Mouse (Mus musculus): ENCODE results near the gene Cfap61. TPM values are rescaled to one million over a fixed set of nuclear protein-coding genes. Genes with fewer than 3 reads are reported as not detected.

The Cfap61 gene
- polyA plus RNA-seq, 1 experiment from 2014 or later = 3.1 TPM

GRCm38 (mm10) chr2:146168017-146168803 lies 233.6 kb downstream of the Cfap61 start:
- H3K4me1 ChIP-seq (ENCODE audit: control insufficient read depth, insufficient read depth, low read length) = 0 out of 2 replicates have a peak, but pooled peaks cover 4% of the 10 kb centered on the region
- H3K27ac ChIP-seq (ENCODE audit: low read depth, low read length) = no peak overlapping the region
- H3K9ac ChIP-seq (ENCODE audit: low read length) = no peak overlapping the region
- H3K36me3 ChIP-seq (ENCODE audit: control insufficient read depth, insufficient read depth, low read length) = no peaks in the 10 kb centered on the region
- no peak overlapping the region for H3K4me3 ChIP-seq (ENCODE audit: low read depth, low read length)
- ATAC-seq (ENCODE audit: insufficient read depth, low FRiP score, low TSS enrichment) = 0 out of 2 replicates have a peak, but pooled peaks have one; percentile 58
- WGBS = 58% methylated on average over 14 of the region's 14 CpGs
- no peaks in the 10 kb centered on the region for H3K9me3 ChIP-seq (ENCODE audit: control insufficient read depth, low read length)
- peak; percentile 26 for DNase-seq (ENCODE audit: low spot score)
- H3K27me3 ChIP-seq (ENCODE audit: control insufficient read depth, insufficient read depth, low read length) = no peaks in the 10 kb centered on the region
- H3K4me2 ChIP-seq (ENCODE audit: low read depth) = no peak overlapping the region

- no peak for DNase-seq (ENCODE audit: low spot score)
- Histone ChIP-seq H3K9me3 (ENCODE audit: control insufficient read depth, low read length) (no peaks in the 10 kb centered on the region), H3K36me3 (ENCODE audit: control insufficient read depth, insufficient read depth, low read length) (no peaks in the 10 kb centered on the region), H3K4me2 (ENCODE audit: low read depth) (no peak overlapping the region), H3K27ac (ENCODE audit: low read depth, low read length) (no peak overlapping the region), H3K9ac (ENCODE audit: low read length) (no peak overlapping the region), H3K27me3 (ENCODE audit: control insufficient read depth, insufficient read depth, low read length) (no peaks in the 10 kb centered on the region), H3K4me1 (ENCODE audit: control insufficient read depth, insufficient read depth, low read length) (0 out of 2 replicates have a peak, but pooled peaks cover 4% of the 10 kb centered on the region), H3K4me3 (ENCODE audit: low read depth, low read length) (no peak overlapping the region)
- ATAC-seq (ENCODE audit: insufficient read depth, low FRiP score, low TSS enrichment) = no peak
- 56% methylated on average over 7 of the region's 7 CpGs for WGBS
Observed at GRCm38 (mm10) chr2:146169492-146169891, 234.9 kb downstream of the Cfap61 start.

GRCm38 (mm10) chr2:146172106-146172505 lies 237.5 kb downstream of the Cfap61 start:
- H3K4me2 ChIP-seq (ENCODE audit: low read depth) = no peak overlapping the region
- 0 out of 2 replicates have a peak, but pooled peaks cover 4% of the 10 kb centered on the region for H3K4me1 ChIP-seq (ENCODE audit: control insufficient read depth, insufficient read depth, low read length)
- no peak overlapping the region for H3K9ac ChIP-seq (ENCODE audit: low read length)
- 52% methylated on average over 4 of the region's 4 CpGs for WGBS
- ATAC-seq (ENCODE audit: insufficient read depth, low FRiP score, low TSS enrichment) (no peak), DNase-seq (ENCODE audit: low spot score) (no peak)
- H3K27ac ChIP-seq (ENCODE audit: low read depth, low read length) = no peak overlapping the region
- H3K27me3 ChIP-seq (ENCODE audit: control insufficient read depth, insufficient read depth, low read length) = no peaks in the 10 kb centered on the region
- no peak overlapping the region for H3K4me3 ChIP-seq (ENCODE audit: low read depth, low read length)
- no peaks in the 10 kb centered on the region for H3K9me3 ChIP-seq (ENCODE audit: control insufficient read depth, low read length)
- H3K36me3 ChIP-seq (ENCODE audit: control insufficient read depth, insufficient read depth, low read length) = no peaks in the 10 kb centered on the region

- 92% methylated on average over 7 of the region's 7 CpGs for WGBS
- ATAC-seq (ENCODE audit: insufficient read depth, low FRiP score, low TSS enrichment) (no peak), DNase-seq (ENCODE audit: low spot score) (no peak)
- Histone ChIP-seq H3K27me3 (ENCODE audit: control insufficient read depth, insufficient read depth, low read length) (no peaks in the 10 kb centered on the region), H3K27ac (ENCODE audit: low read depth, low read length) (no peak overlapping the region), H3K9ac (ENCODE audit: low read length) (no peak overlapping the region), H3K36me3 (ENCODE audit: control insufficient read depth, insufficient read depth, low read length) (no peaks in the 10 kb centered on the region), H3K4me2 (ENCODE audit: low read depth) (no peak overlapping the region), H3K4me1 (ENCODE audit: control insufficient read depth, insufficient read depth, low read length) (no peaks in the 10 kb centered on the region), H3K9me3 (ENCODE audit: control insufficient read depth, low read length) (no peaks in the 10 kb centered on the region), H3K4me3 (ENCODE audit: low read depth, low read length) (no peak overlapping the region)
Observed at GRCm38 (mm10) chr2:146174173-146174572, 239.6 kb downstream of the Cfap61 start.

GRCm38 (mm10) chr2:146178718-146179117 lies 244.1 kb downstream of the Cfap61 start:
- no peak overlapping the region for H3K4me2 ChIP-seq (ENCODE audit: low read depth)
- H3K36me3 ChIP-seq (ENCODE audit: control insufficient read depth, insufficient read depth, low read length) = no peaks in the 10 kb centered on the region
- DNase-seq (ENCODE audit: low spot score) (no peak), ATAC-seq (ENCODE audit: insufficient read depth, low FRiP score, low TSS enrichment) (no peak)
- no peaks in the 10 kb centered on the region for H3K27me3 ChIP-seq (ENCODE audit: control insufficient read depth, insufficient read depth, low read length)
- H3K9ac ChIP-seq (ENCODE audit: low read length) = no peak overlapping the region
- H3K4me3 ChIP-seq (ENCODE audit: low read depth, low read length) = no peak overlapping the region
- WGBS = 76% methylated on average over 1 of the region's 1 CpGs
- H3K9me3 ChIP-seq (ENCODE audit: control insufficient read depth, low read length) = no peaks in the 10 kb centered on the region
- H3K4me1 ChIP-seq (ENCODE audit: control insufficient read depth, insufficient read depth, low read length) = no peaks in the 10 kb centered on the region
- no peak overlapping the region for H3K27ac ChIP-seq (ENCODE audit: low read depth, low read length)

- WGBS = 79% methylated on average over 24 of the region's 24 CpGs
- Histone ChIP-seq H3K9ac (ENCODE audit: low read length) (no peak overlapping the region), H3K9me3 (ENCODE audit: control insufficient read depth, low read length) (no peaks in the 10 kb centered on the region), H3K36me3 (ENCODE audit: control insufficient read depth, insufficient read depth, low read length) (no peaks in the 10 kb centered on the region), H3K4me1 (ENCODE audit: control insufficient read depth, insufficient read depth, low read length) (no peaks in the 10 kb centered on the region), H3K4me2 (ENCODE audit: low read depth) (no peak overlapping the region), H3K27ac (ENCODE audit: low read depth, low read length) (no peak overlapping the region), H3K4me3 (ENCODE audit: low read depth, low read length) (no peak overlapping the region), H3K27me3 (ENCODE audit: control insufficient read depth, insufficient read depth, low read length) (no peaks in the 10 kb centered on the region)
- no peak for ATAC-seq (ENCODE audit: insufficient read depth, low FRiP score, low TSS enrichment)
- DNase-seq (ENCODE audit: low spot score) = no peak
Observed at GRCm38 (mm10) chr2:146183830-146184793, 249.5 kb downstream of the Cfap61 start.

GRCm38 (mm10) chr2:146196126-146196525 lies 261.5 kb downstream of the Cfap61 start:
- no peak overlapping the region for H3K4me2 ChIP-seq (ENCODE audit: low read depth)
- no peak overlapping the region for H3K9ac ChIP-seq (ENCODE audit: low read length)
- H3K36me3 ChIP-seq (ENCODE audit: control insufficient read depth, insufficient read depth, low read length) = no peaks in the 10 kb centered on the region
- DNase-seq (ENCODE audit: low spot score) (no peak), ATAC-seq (ENCODE audit: insufficient read depth, low FRiP score, low TSS enrichment) (no peak)
- H3K4me1 ChIP-seq (ENCODE audit: control insufficient read depth, insufficient read depth, low read length) = no peaks in the 10 kb centered on the region
- H3K27ac ChIP-seq (ENCODE audit: low read depth, low read length) = no peak overlapping the region
- WGBS = 90% methylated on average over 11 of the region's 11 CpGs
- no peaks in the 10 kb centered on the region for H3K9me3 ChIP-seq (ENCODE audit: control insufficient read depth, low read length)
- no peak overlapping the region for H3K4me3 ChIP-seq (ENCODE audit: low read depth, low read length)
- H3K27me3 ChIP-seq (ENCODE audit: control insufficient read depth, insufficient read depth, low read length) = no peaks in the 10 kb centered on the region

- ATAC-seq (ENCODE audit: insufficient read depth, low FRiP score, low TSS enrichment) (no peak), DNase-seq (ENCODE audit: low spot score) (no peak)
- Histone ChIP-seq H3K4me3 (ENCODE audit: low read depth, low read length) (no peak overlapping the region), H3K9ac (ENCODE audit: low read length) (no peak overlapping the region), H3K4me1 (ENCODE audit: control insufficient read depth, insufficient read depth, low read length) (no peaks in the 10 kb centered on the region), H3K9me3 (ENCODE audit: control insufficient read depth, low read length) (no peaks in the 10 kb centered on the region), H3K27ac (ENCODE audit: low read depth, low read length) (no peak overlapping the region), H3K4me2 (ENCODE audit: low read depth) (no peak overlapping the region), H3K27me3 (ENCODE audit: control insufficient read depth, insufficient read depth, low read length) (no peaks in the 10 kb centered on the region), H3K36me3 (ENCODE audit: control insufficient read depth, insufficient read depth, low read length) (no peaks in the 10 kb centered on the region)
- 87% methylated on average over 7 of the region's 7 CpGs for WGBS
Observed at GRCm38 (mm10) chr2:146197947-146198346, 263.4 kb downstream of the Cfap61 start.
